Mouse (Mus musculus): Measurements from ENCODE around the gene C730034F03Rik. TPM values are rescaled to one million over a fixed set of nuclear protein-coding genes. Genes with fewer than 3 reads are reported as not detected.

C730034F03Rik gene
- total RNA-seq (2021) (1 to 10 TPM; 1.2 TPM), polyA plus RNA-seq (2012; rRNA removed) (1.0 and 1.1 TPM in 2 replicates)
- long read RNA-seq, partial matches to known transcripts, result 0 of 1 reads
- long read RNA-seq, other reads (novel, unspliced or antisense), result 1 of 1 reads

DNA sequence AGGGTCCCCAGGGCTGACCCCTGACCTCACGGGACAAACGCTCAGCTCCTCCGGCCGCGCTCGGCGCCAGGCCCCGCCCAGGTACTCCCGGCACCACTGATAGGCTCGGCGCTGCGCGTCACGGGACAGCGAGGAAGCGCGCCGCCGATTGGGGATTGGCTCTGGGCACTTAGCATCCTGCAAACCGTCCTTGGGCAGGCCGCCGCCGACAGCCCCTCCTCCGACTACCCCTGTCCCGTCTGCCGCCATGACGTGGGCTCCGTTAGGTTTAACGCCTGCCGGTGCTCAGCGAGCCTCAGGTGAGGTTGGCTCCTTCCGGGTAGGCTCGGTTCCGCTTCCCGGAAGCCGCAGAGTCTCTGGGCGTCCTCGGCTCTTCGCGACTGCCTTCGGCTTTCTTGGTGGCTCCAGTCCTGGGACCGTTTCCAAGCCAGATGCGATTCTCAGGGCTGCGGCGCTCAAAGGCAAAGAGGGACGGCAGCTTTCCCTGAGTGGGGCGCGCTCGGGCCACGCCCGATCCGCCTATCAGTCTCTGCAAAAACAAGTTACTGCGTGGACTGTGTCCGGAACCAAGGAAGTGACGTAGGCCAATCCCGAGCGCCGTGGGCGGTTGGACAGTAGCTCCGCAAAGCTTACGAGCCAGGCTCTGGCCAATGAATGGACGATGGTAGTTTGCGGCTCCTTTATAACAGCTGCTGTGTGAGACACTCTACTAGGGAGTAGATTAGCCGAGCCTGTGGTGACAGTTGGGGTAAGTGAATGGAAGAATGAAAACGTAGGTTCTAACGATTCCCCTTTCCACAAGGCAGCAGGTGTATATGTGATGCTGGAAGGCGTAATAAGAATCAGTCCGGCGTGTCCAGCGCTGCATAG lies at the start of gene C730034F03Rik, which contains the start of the genes Gm44502 and Chkb:
Gene C730034F03Rik (plus strand): TSS at position 238 of the 870 bp plus-strand sequence.
Gene Gm44502 (minus strand): TSS at position 345 of the 870 bp plus-strand sequence.
Gene Chkb (minus strand): TSS at position 557 of the 870 bp plus-strand sequence.
- Histone ChIP-seq H3K36me3 (ENCODE audit: control insufficient read depth, insufficient read depth, low read length) (peaks cover 8% of the 10 kb centered on the region), H3K79me2 (replicated peaks; ENCODE audit: control insufficient read depth, insufficient read depth, low read length) (no peaks in the 10 kb centered on the region), H3K4me3 (peak within 1 kb of the TSS; percentile 99), H3K27ac (peak within 1 kb of the TSS; percentile 99), H3K9ac (ENCODE audit: low read depth, low read length) (peak within 1 kb of the TSS; percentile 74), H3K4me1 (ENCODE audit: control insufficient read depth, insufficient read depth, low read length) (no peaks in the 10 kb centered on the region; the same call in 1 of the 2 replicates), H3K27me3 (ENCODE audit: control insufficient read depth, insufficient read depth, low read length) (no peaks in the 10 kb centered on the region)
- TF ChIP-seq POLR2A (IDR thresholded peaks at IDR 0.05; ENCODE audit: insufficient read depth, low read depth, low read length) (peak; percentile 78), EP300 (IDR thresholded peaks at IDR 0.05; ENCODE audit: insufficient read depth, low read depth, low read length) (peak; percentile 57; the same call in 1 of the 2 replicates), CTCF (IDR thresholded peaks at IDR 0.05) (no peak)
- under 1% methylated on average over 70 of the region's 70 CpGs for WGBS
- peak; percentile 93 to 96 for DNase-seq
- intact Hi-C loops (cut with DNase I), result loop anchor here (2.0 kb wide), 1 partner anchor 55 kb away; no protein-coding TSS in a partner anchor

DNA sequence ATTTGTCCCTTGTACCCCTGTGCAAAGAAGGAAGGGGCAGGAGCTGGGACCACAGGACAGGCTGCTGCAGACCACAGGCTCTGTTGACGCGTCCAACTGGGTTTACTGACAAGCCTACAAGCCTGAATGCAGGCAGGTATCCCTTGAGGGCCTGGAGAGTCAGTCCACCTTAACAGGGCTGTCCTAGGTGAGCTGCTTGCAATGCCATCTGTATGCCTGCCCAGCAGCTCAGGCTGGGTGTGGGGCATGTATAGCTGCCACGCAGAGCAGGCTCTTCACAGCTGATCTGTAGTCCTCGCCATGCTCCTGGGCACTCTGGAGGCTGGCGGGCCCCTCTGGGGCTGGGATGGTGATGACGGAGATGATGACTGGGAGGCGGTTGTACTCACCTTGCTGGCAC lies 44.8 kb upstream of the C730034F03Rik start, which contains the start of gene Klhdc7b:
Gene Klhdc7b (plus strand): TSS at position 301 of the 400 bp plus-strand sequence.
- Histone ChIP-seq H3K4me1 (ENCODE audit: control insufficient read depth, insufficient read depth, low read length) (no peaks in the 10 kb centered on the region), H3K79me2 (replicated peaks; ENCODE audit: control insufficient read depth, insufficient read depth, low read length) (no peaks in the 10 kb centered on the region), H3K4me3 (no peak within 1 kb of the TSS), H3K27me3 (ENCODE audit: control insufficient read depth, insufficient read depth, low read length) (no peaks in the 10 kb centered on the region; the same call in 1 of the 2 replicates), H3K27ac (no peak within 1 kb of the TSS), H3K9ac (ENCODE audit: low read depth, low read length) (no peak within 1 kb of the TSS), H3K36me3 (ENCODE audit: control insufficient read depth, insufficient read depth, low read length) (no peaks in the 10 kb centered on the region)
- 82% methylated on average over 7 of the region's 7 CpGs for WGBS
- TF ChIP-seq EP300 (IDR thresholded peaks at IDR 0.05; ENCODE audit: insufficient read depth, low read depth, low read length), result no peak
- no peak for TF ChIP-seq POLR2A (IDR thresholded peaks at IDR 0.05; ENCODE audit: insufficient read depth, low read depth, low read length)
- no peak for TF ChIP-seq CTCF (IDR thresholded peaks at IDR 0.05)
- DNase-seq, result no peak
- intact Hi-C loops (cut with DNase I), result no loop called here

DNA sequence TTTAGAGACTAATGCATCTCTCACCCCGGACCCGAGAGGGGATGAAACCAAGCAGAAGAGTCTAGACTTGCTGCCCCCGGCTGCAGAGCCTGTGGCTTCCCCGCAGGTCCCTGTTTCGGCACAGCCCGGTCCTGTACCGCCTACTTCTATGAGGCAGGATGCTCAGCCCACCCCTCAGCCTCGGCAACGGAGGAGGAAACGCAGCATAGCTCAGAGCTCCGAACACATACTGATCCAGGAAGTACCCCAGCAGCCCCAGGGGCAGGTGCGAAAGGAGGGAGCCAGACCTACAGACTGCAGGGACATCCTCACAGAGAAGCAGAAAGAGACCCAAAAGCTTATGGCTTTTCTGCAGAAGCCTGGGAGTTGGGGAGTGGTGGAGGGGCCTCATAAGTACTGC lies 42.3 kb upstream of the C730034F03Rik start:
- H3K4me1 ChIP-seq (ENCODE audit: control insufficient read depth, insufficient read depth, low read length), result no peaks in the 10 kb centered on the region
- intact Hi-C loops (cut with DNase I), result no loop called here
- no peak overlapping the region for H3K4me3 ChIP-seq
- no peak overlapping the region for H3K9ac ChIP-seq (ENCODE audit: low read depth, low read length)
- WGBS, result 33% methylated on average over 12 of the region's 12 CpGs
- no peaks in the 10 kb centered on the region for H3K36me3 ChIP-seq (ENCODE audit: control insufficient read depth, insufficient read depth, low read length)
- DNase-seq, result no peak
- H3K79me2 ChIP-seq (replicated peaks; ENCODE audit: control insufficient read depth, insufficient read depth, low read length), result no peaks in the 10 kb centered on the region
- TF ChIP-seq EP300 (IDR thresholded peaks at IDR 0.05; ENCODE audit: insufficient read depth, low read depth, low read length) (no peak), POLR2A (IDR thresholded peaks at IDR 0.05; ENCODE audit: insufficient read depth, low read depth, low read length) (no peak), CTCF (IDR thresholded peaks at IDR 0.05) (no peak)
- H3K27me3 ChIP-seq (ENCODE audit: control insufficient read depth, insufficient read depth, low read length), result no peaks in the 10 kb centered on the region; the same call in 1 of the 2 replicates
- no peak overlapping the region for H3K27ac ChIP-seq

- Histone ChIP-seq H3K27me3 (ENCODE audit: control insufficient read depth, insufficient read depth, low read length) (no peaks in the 10 kb centered on the region; the same call in 1 of the 2 replicates), H3K4me1 (ENCODE audit: control insufficient read depth, insufficient read depth, low read length) (no peaks in the 10 kb centered on the region), H3K36me3 (ENCODE audit: control insufficient read depth, insufficient read depth, low read length) (no peaks in the 10 kb centered on the region), H3K79me2 (replicated peaks; ENCODE audit: control insufficient read depth, insufficient read depth, low read length) (no peaks in the 10 kb centered on the region), H3K4me3 (no peak overlapping the region), H3K27ac (no peak overlapping the region), H3K9ac (ENCODE audit: low read depth, low read length) (no peak overlapping the region)
- 94% methylated on average over 10 of the region's 10 CpGs for WGBS
- TF ChIP-seq CTCF (IDR thresholded peaks at IDR 0.05) (no peak), EP300 (IDR thresholded peaks at IDR 0.05; ENCODE audit: insufficient read depth, low read depth, low read length) (no peak), POLR2A (IDR thresholded peaks at IDR 0.05; ENCODE audit: insufficient read depth, low read depth, low read length) (no peak)
- intact Hi-C loops (cut with DNase I), result no loop called here
- DNase-seq, result no peak
Observed at GRCm38 (mm10) chr15:89390081-89390480, 39.3 kb upstream of the C730034F03Rik start.

DNA sequence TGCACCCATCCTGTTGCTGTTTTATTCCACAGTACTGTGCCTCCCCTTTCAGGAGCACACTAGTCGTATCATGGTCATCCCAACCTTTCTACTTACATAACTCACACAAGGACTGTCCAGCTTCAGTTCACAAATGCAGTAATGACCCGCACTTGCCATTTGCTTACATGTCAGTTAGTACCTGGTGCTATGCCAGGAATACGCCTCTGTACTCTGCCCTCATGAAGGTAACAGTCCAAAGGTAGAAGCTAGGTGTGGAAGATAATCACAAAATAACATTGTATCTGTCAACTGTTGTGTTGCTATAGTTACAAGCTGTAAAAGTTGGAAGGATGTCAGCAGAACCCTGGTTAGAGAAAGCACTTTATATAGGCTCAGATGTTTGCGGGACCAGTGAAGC lies 32.5 kb upstream of the C730034F03Rik start:
- Histone ChIP-seq H3K4me3 (no peak overlapping the region), H3K79me2 (replicated peaks; ENCODE audit: control insufficient read depth, insufficient read depth, low read length) (no peaks in the 10 kb centered on the region), H3K36me3 (ENCODE audit: control insufficient read depth, insufficient read depth, low read length) (no peaks in the 10 kb centered on the region), H3K27me3 (ENCODE audit: control insufficient read depth, insufficient read depth, low read length) (no peaks in the 10 kb centered on the region), H3K9ac (ENCODE audit: low read depth, low read length) (no peak overlapping the region), H3K4me1 (ENCODE audit: control insufficient read depth, insufficient read depth, low read length) (peaks cover 3% of the 10 kb centered on the region), H3K27ac (no peak overlapping the region)
- TF ChIP-seq EP300 (IDR thresholded peaks at IDR 0.05; ENCODE audit: insufficient read depth, low read depth, low read length), result no peak
- no peak for TF ChIP-seq CTCF (IDR thresholded peaks at IDR 0.05)
- no peak for TF ChIP-seq POLR2A (IDR thresholded peaks at IDR 0.05; ENCODE audit: insufficient read depth, low read depth, low read length)
- 86% methylated on average over 4 of the region's 4 CpGs for WGBS
- no peak for DNase-seq
- intact Hi-C loops (cut with DNase I), result no loop called here

Data from heart, adult 2 months (tissue).